Mouse (Mus musculus) midbrain, embryonic 14.5 days (tissue): Measurements from ENCODE around the gene Prkg1. TPM values are rescaled to one million over a fixed set of nuclear protein-coding genes. Genes with fewer than 3 reads are reported as not detected.
"Not testable (repeated sequence)": the region's sequence is repeated elsewhere in the genome, so short reads cannot be mapped to it uniquely, and the experiment has no call there.

ENCODE experiments used
- ATAC-seq: fragments of 200-750 bp; cut with Nextera tagmentation; 2 replicates; pipeline ENCODE4 v1.8.0; 2017; ENCODE audit warnings: moderate number of reproducible peaks, moderate library complexity; ENCODE audit not compliant: low FRiP score, low TSS enrichment
- DNase-seq: peaks from one replicate; pipeline ENCODE4 v3.0.0-alpha.2; 2015
- H3K27ac ChIP-seq: fragments of 300-500 bp; sonication (generic); replicated peaks from 2 replicates; pipeline ENCODE4 v1.5.1; 2014; ENCODE audit warnings: mild to moderate bottlenecking, low read depth, low read length, moderate library complexity
- H3K27me3 ChIP-seq: fragments of 300-500 bp; sonication (generic); 2 replicates; pipeline ENCODE4 v1.6.1; 2014; ENCODE audit warnings: low read length, control low read depth, mixed read lengths; ENCODE audit not compliant: control insufficient read depth, insufficient read depth
- H3K36me3 ChIP-seq: fragments of 300-500 bp; sonication (generic); 2 replicates; pipeline ENCODE4 v1.6.1; 2014; ENCODE audit warnings: low read length, control low read depth; ENCODE audit not compliant: control insufficient read depth, insufficient read depth
- H3K4me1 ChIP-seq: fragments of 300-500 bp; sonication (generic); 2 replicates; pipeline ENCODE4 v1.6.1; 2014; ENCODE audit warnings: mild to moderate bottlenecking, antibody characterized with exemption, low read length, control low read depth; ENCODE audit not compliant: control insufficient read depth, insufficient read depth
- H3K4me2 ChIP-seq: fragments of 300-500 bp; sonication (generic); 2 replicates; pipeline ENCODE4 v1.6.1; 2014; ENCODE audit warnings: mild to moderate bottlenecking, low read length, moderate library complexity
- H3K4me3 ChIP-seq: fragments of 300-500 bp; sonication (generic); replicated peaks from 2 replicates; pipeline ENCODE4 v1.5.1; 2014; ENCODE audit warnings: low read depth, low read length
- H3K9ac ChIP-seq: fragments of 300-500 bp; sonication (generic); replicated peaks from 2 replicates; pipeline ENCODE4 v1.6.1; 2014; ENCODE audit warnings: mild to moderate bottlenecking, low read length, moderate library complexity
- H3K9me3 ChIP-seq: fragments of 300-500 bp; sonication (generic); 2 replicates; pipeline ENCODE4 v1.6.1; 2016; ENCODE audit warnings: low read length, control low read depth, mixed read lengths; ENCODE audit not compliant: control insufficient read depth
- WGBS: fragments of 180-500 bp; shearing (Covaris S2); extraction: QIAGEN DNeasy Blood & Tissue Kit; methylation state at CpG from one replicate; pipeline ENCODE4 v1.1.7; 2014; 5-methylcytosine and 5-hydroxymethylcytosine counted together
- polyA plus RNA-seq: library from polyadenylated mRNA; unstranded; fragments of >200 nt; fragmentation: Nextera tagmentation; extraction: Ambion mirVana; gene quantifications from 2 replicates; pipeline ENCODE4 v1.2.1, GENCODE M21; 2014

Prkg1 gene
- polyA plus RNA-seq, 1 experiment from 2014 or later = 3.9 TPM

- Histone ChIP-seq H3K4me2 (no peak overlapping the region), H3K9me3 (no peaks in the 10 kb centered on the region), H3K9ac (no peak overlapping the region), H3K27me3 (no peaks in the 10 kb centered on the region), H3K4me1 (no peaks in the 10 kb centered on the region), H3K27ac (no peak overlapping the region), H3K4me3 (no peak overlapping the region), H3K36me3 (no peaks in the 10 kb centered on the region)
- no peak for ATAC-seq
- WGBS = 65% methylated on average over 3 of the region's 3 CpGs
- DNase-seq = peak; percentile 42
These were observed 403.7 kb downstream of the Prkg1 start for GRCm38 (mm10) chr19:31361161-31361560.

DNA sequence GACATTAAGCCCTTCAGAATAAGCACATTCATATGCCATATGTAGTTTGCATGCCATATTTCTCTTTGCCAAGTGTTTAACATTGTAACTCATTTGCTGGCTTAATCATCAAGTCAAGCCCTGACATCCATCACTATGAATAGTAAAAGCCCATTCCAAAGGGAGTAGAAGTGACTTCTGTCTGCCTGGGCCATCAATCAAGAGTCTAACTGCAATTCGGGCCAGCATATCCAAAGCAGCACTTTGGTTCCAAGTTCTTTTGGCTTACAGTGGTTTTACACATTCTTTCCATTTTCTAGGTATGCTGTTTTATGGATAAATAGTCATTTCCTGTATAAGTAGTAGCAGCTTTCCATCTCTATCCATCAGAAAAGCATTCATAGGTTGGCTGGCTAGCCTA is 409.9 kb downstream of the Prkg1 start:
- no peaks in the 10 kb centered on the region for H3K36me3 ChIP-seq
- no peak overlapping the region for H3K9ac ChIP-seq
- no peaks in the 10 kb centered on the region for H3K9me3 ChIP-seq
- WGBS = 91% methylated on average over 1 of the region's 1 CpGs
- no peak for ATAC-seq
- H3K4me3 ChIP-seq = no peak overlapping the region
- H3K27me3 ChIP-seq = no peaks in the 10 kb centered on the region
- H3K4me1 ChIP-seq = no peaks in the 10 kb centered on the region
- no peak overlapping the region for H3K27ac ChIP-seq
- H3K4me2 ChIP-seq = no peak overlapping the region
- DNase-seq = no peak

DNA sequence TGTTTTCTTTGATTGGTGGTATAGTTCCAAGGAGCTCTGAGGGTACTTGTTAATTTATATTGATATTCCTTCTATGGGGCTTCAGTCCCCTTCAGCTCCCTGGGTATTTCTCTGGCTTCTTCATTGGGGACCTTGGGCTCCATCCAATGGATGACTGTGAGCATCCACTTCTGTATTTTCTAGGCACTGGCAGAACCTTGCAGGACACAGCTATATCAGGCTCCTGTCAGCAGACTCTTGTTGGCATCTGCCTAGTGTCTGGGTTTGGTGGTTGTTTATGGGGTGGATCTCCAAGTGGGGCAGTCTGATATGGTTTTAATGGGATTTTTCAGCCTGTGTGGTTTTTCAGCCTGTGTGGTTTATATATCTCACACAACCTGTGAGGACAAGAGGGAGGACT is 412.0 kb downstream of the Prkg1 start:
- not testable (repeated sequence) for H3K27ac ChIP-seq, H3K27me3 ChIP-seq, H3K4me2 ChIP-seq, ATAC-seq, H3K4me1 ChIP-seq, H3K36me3 ChIP-seq, H3K9ac ChIP-seq, H3K4me3 ChIP-seq, H3K9me3 ChIP-seq, DNase-seq

DNA sequence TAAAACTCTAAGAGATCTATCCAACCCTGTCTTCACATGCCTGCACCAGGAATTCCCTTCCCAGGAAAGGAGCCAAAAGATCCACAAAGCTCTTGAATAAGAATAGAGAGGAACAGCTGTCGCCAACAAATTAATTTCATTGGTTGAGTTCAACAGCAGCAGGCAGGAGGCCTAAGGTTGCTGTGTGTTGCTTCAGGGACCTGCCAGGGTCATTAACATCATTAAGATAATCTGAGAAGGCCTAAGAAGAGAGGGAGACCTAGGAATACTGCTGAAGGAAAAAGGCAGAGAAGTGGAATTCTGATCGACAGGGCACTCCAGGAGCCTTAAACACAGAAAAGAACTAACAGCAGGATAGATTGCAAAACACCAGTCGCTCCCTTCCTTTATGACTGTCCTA is 413.0 kb downstream of the Prkg1 start:
- no peaks in the 10 kb centered on the region for H3K9me3 ChIP-seq
- no peak overlapping the region for H3K9ac ChIP-seq
- no peaks in the 10 kb centered on the region for H3K36me3 ChIP-seq
- no peaks in the 10 kb centered on the region for H3K4me1 ChIP-seq
- ATAC-seq = no peak
- no peak overlapping the region for H3K4me3 ChIP-seq
- no peak overlapping the region for H3K27ac ChIP-seq
- no peaks in the 10 kb centered on the region for H3K27me3 ChIP-seq
- H3K4me2 ChIP-seq = no peak overlapping the region
- WGBS = 30% methylated on average over 3 of the region's 3 CpGs
- DNase-seq = no peak

GRCm38 (mm10) chr19:31342150-31342549 is 422.7 kb downstream of the Prkg1 start:
- Histone ChIP-seq H3K4me2 (no peak overlapping the region), H3K4me1 (no peaks in the 10 kb centered on the region), H3K9ac (no peak overlapping the region), H3K27ac (no peak overlapping the region), H3K9me3 (no peaks in the 10 kb centered on the region), H3K4me3 (no peak overlapping the region), H3K27me3 (no peaks in the 10 kb centered on the region), H3K36me3 (no peaks in the 10 kb centered on the region)
- ATAC-seq (no peak), DNase-seq (peak; percentile 84)
- 36% methylated on average over 4 of the region's 4 CpGs for WGBS

DNA sequence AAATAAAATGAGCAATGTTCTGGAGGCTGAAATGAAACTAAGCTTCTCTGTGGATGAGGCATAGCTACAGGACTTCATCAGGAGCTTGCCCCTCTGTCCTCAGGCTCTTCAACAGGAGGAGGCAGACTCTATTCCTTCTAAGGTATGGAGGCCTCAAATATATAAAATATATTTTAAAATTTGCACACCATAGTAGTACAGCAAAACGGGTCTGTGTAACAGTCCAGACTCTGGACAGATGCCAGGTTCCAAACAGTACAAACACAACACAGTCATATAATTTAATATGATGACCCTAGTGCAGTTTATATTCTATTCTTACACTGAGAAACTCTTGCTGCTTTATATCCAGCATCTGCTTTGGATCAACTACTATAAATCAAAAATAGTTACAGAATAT is 423.9 kb downstream of the Prkg1 start:
- DNase-seq (no peak), ATAC-seq (no peak)
- Histone ChIP-seq H3K4me2 (no peak overlapping the region), H3K9me3 (no peaks in the 10 kb centered on the region), H3K4me1 (no peaks in the 10 kb centered on the region), H3K4me3 (no peak overlapping the region), H3K9ac (no peak overlapping the region), H3K27me3 (no peaks in the 10 kb centered on the region), H3K27ac (no peak overlapping the region), H3K36me3 (no peaks in the 10 kb centered on the region)
- WGBS = 76% methylated on average over 1 of the region's 1 CpGs

DNA sequence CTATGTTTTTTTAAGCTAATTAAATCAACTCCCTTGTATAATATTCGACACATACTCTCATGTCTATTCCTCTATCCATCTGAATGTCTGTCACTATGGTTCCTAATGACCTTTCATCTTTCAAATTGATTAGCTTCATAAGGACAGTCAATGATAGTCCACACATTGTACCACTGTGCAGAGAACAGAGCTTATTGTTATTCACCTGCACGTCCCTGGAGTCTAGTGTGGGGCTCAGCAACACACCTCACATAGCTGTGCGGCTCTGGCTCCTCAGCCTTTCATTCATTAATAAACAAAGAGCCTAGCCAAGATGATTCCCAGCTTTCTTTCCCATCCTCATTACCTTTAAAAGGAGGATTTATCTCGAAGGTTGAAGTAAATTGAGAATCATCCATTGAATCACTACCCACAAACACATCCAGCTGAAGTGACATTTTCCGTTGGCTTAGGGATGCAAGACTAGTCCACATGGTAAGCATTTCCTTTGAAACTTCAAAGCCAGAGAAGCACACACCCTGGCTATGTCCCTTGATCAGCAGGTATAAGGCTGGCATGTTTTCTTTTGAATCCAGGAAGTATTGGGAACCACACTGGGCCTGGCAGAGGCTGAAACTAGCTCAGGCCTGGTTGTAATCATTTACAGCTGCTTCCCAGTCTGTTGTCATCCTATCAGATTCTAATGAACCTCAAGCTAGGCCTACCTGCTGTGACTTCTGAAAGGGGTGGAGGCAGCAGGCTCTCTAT is 426.3 kb downstream of the Prkg1 start:
- no peak overlapping the region for H3K4me3 ChIP-seq
- no peaks in the 10 kb centered on the region for H3K4me1 ChIP-seq
- H3K27me3 ChIP-seq = no peaks in the 10 kb centered on the region
- ATAC-seq (no peak), DNase-seq (peak; percentile 22)
- H3K27ac ChIP-seq = no peak overlapping the region
- no peaks in the 10 kb centered on the region for H3K9me3 ChIP-seq
- no peak overlapping the region for H3K4me2 ChIP-seq
- WGBS = 61% methylated on average over 5 of the region's 5 CpGs
- H3K9ac ChIP-seq = no peak overlapping the region
- no peaks in the 10 kb centered on the region for H3K36me3 ChIP-seq

DNA sequence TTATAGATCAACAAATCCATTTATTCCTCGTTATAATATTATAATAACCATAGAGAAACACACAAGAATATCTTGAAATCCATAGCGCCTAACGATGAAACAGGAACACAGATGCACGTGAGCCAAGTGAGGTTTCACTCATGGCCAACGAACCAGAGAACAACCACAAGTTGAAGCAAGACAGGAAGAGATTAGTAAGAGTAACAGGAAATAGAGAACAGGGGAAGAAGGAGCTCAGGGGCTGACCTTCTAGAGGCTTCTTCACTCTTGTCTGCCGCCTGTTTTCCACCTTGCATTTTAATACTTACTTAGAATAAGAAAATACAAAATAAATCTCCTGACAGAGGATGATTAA is 427.0 kb downstream of the Prkg1 start:
- Histone ChIP-seq H3K4me2 (no peak overlapping the region), H3K4me1 (no peaks in the 10 kb centered on the region), H3K36me3 (no peaks in the 10 kb centered on the region), H3K4me3 (no peak overlapping the region), H3K27ac (no peak overlapping the region), H3K27me3 (no peaks in the 10 kb centered on the region), H3K9ac (no peak overlapping the region), H3K9me3 (no peaks in the 10 kb centered on the region)
- ATAC-seq (no peak), DNase-seq (no peak)
- WGBS = 83% methylated on average over 6 of the region's 6 CpGs

DNA sequence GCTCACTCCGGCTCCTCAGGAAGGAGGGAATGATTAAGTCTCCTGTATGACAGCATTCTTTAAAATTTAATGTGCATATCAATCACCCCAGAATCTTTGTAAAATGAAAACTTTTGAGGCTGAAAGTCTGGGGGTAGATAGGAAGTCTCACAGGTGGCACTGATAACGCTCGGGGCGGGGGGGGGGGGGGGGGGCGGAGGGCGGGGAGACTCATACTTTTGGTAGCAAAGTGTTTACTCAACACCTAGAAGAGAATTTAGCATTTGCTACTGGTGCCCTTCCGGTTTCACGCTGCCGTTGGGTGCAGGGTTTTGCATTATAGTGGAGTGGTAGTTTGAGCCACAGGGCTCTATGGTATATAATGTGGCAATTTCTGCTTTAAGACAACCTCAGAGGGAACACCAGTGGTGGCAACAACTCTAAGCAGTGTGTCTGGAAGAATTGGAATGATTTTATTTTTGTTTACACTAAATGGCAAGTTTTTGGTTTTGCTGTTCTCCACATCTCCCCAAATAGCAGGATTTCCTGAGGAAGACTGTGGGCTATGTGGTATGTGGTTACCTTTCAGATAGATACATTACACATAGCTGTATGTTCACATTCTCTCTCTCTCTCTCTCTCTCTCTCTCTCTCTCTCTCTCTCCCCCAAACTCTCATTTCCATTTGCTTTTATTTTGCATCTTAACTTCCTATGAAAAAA is 427.5 kb downstream of the Prkg1 start:
- no peak for DNase-seq
- WGBS = 90% methylated on average over 7 of the region's 9 CpGs
- Histone ChIP-seq H3K9ac (no peak overlapping the region), H3K36me3 (no peaks in the 10 kb centered on the region), H3K9me3 (no peaks in the 10 kb centered on the region), H3K4me3 (no peak overlapping the region), H3K4me2 (no peak overlapping the region), H3K27ac (no peak overlapping the region), H3K27me3 (no peaks in the 10 kb centered on the region), H3K4me1 (no peaks in the 10 kb centered on the region)
- no peak for ATAC-seq
